ENCODE assay signal across 20 mouse cellular contexts in the genomic region with DNA sequence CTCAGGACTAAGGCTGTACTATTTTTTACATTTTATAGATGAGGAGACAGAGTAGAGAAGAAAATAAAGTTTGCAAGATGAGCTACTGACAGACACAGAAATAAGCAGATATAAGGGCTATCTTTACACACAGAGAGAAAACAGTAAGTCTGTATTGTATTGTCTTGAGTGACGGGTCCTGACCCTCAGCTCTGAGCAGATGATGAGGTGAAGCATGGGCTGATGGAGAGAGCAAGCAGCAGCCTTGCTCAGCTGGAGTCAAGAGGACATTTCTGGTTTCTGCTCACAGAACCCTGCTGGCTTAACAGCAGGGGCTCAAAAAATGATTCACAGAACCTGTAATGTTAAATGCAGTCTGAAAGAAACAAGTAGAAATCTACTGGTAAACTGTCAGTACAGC.
DNase-seq lines count a peak whose midpoint lies in the region; ATAC-seq and TF ChIP-seq lines count a peak whose summit lies in the region.
"Had no signal": no experiment of that assay in that cellular context is flagged by ENCODE, and none has a peak within 500 bp of the region (broad histone marks: within the 10 kb centered on the region; RNA-seq: fewer than 3 reads in every experiment).

No protein-coding gene starts in this region.

- no peak overlapping the region for H3K9ac ChIP-seq in forebrain, embryonic 12.5 days
- no peak overlapping the region for H3K9ac ChIP-seq in forebrain, embryonic 16.5 days (replicated peaks; ENCODE audit: low read depth, low read length)
- H3K9ac ChIP-seq: kidney, embryonic 15.5 days; limb, embryonic 15.5 days; liver, embryonic 14.5 days; lung, embryonic 14.5 days; neural tube, embryonic 12.5 days had no signal

- no peaks in the 10 kb centered on the region for H3K9me3 ChIP-seq in forebrain, embryonic 12.5 days
- H3K9me3 ChIP-seq in forebrain, embryonic 16.5 days (ENCODE audit: control insufficient read depth, low read length), result no peaks in the 10 kb centered on the region
- H3K9me3 ChIP-seq in embryonic facial prominence, embryonic 10.5 days, result no peaks in the 10 kb centered on the region
- H3K9me3 ChIP-seq: forebrain, embryonic 10.5 days; kidney, embryonic 15.5 days; limb, embryonic 15.5 days; neural tube, embryonic 12.5 days had no signal

- H3K27ac ChIP-seq in forebrain, embryonic 12.5 days, result no peak overlapping the region
- no peak overlapping the region for H3K27ac ChIP-seq in forebrain, embryonic 16.5 days (ENCODE audit: low read length)
- no peak overlapping the region for H3K27ac ChIP-seq in embryonic facial prominence, embryonic 10.5 days (replicated peaks)
- H3K27ac ChIP-seq: forebrain, embryonic 10.5 days; gastrocnemius, adult 2 months; kidney, embryonic 15.5 days; limb, embryonic 15.5 days; liver, embryonic 14.5 days; neural tube, embryonic 12.5 days had no signal

- H3K4me2 ChIP-seq in forebrain, embryonic 12.5 days, result no peak overlapping the region
- no peak overlapping the region for H3K4me2 ChIP-seq in forebrain, embryonic 16.5 days (ENCODE audit: low read length)
- H3K4me2 ChIP-seq: kidney, embryonic 15.5 days; limb, embryonic 15.5 days; lung, embryonic 14.5 days; neural tube, embryonic 12.5 days had no signal

- no peaks in the 10 kb centered on the region for H3K36me3 ChIP-seq in forebrain, embryonic 12.5 days (replicated peaks)
- H3K36me3 ChIP-seq in forebrain, embryonic 16.5 days (ENCODE audit: control insufficient read depth, insufficient read depth), result no peaks in the 10 kb centered on the region
- no peaks in the 10 kb centered on the region for H3K36me3 ChIP-seq in embryonic facial prominence, embryonic 10.5 days (replicated peaks)
- H3K36me3 ChIP-seq: forebrain, embryonic 10.5 days; kidney, embryonic 15.5 days; limb, embryonic 15.5 days; neural tube, embryonic 12.5 days had no signal

- no peak overlapping the region for H3K4me3 ChIP-seq in forebrain, embryonic 12.5 days (replicated peaks)
- H3K4me3 ChIP-seq in forebrain, embryonic 16.5 days (replicated peaks; ENCODE audit: low read length), result no peak overlapping the region
- no peak overlapping the region for H3K4me3 ChIP-seq in embryonic facial prominence, embryonic 10.5 days
- H3K4me3 ChIP-seq: forebrain, embryonic 10.5 days; gastrocnemius, adult 2 months; kidney, embryonic 15.5 days; limb, embryonic 15.5 days; neural tube, embryonic 12.5 days had no signal

- TF ChIP-seq CTCF in brain, embryonic 14.5 days (IDR thresholded peaks at IDR 0.05; ENCODE audit: borderline replicate concordance, extremely low read depth, insufficient read depth, insufficient read length), result no peak

- H3K4me1 ChIP-seq in forebrain, embryonic 12.5 days, result no peaks in the 10 kb centered on the region
- H3K4me1 ChIP-seq in forebrain, embryonic 16.5 days (replicated peaks; ENCODE audit: control insufficient read depth, insufficient read depth, low read length), result no peaks in the 10 kb centered on the region
- H3K4me1 ChIP-seq in embryonic facial prominence, embryonic 10.5 days, result no peaks in the 10 kb centered on the region
- H3K4me1 ChIP-seq: forebrain, embryonic 10.5 days; kidney, embryonic 15.5 days; limb, embryonic 15.5 days; neural tube, embryonic 12.5 days had no signal

- WGBS in forebrain, embryonic 12.5 days, result 68% methylated on average over 1 of the region's 1 CpGs
- WGBS in forebrain, embryonic 16.5 days, result 64% methylated on average over 1 of the region's 1 CpGs
- WGBS in embryonic facial prominence, embryonic 10.5 days, result 75% methylated on average over 1 of the region's 1 CpGs

- peak; percentile 34 for DNase-seq in brain, embryonic 14.5 days (ENCODE audit: low read depth)
- DNase-seq in embryonic facial prominence, embryonic 10.5 days (ENCODE audit: low spot score), result peak; percentile 7
- peak; percentile 40 for DNase-seq in mesoderm, embryonic 11.5 days (ENCODE audit: low read depth, low spot score)
- DNase-seq in frontal cortex, postnatal 25 days (ENCODE audit: low spot score in 2 of 2), result no peak
- no peak for DNase-seq in urinary bladder, adult 2 months (ENCODE audit: low spot score)
- DNase-seq: adrenal gland, postnatal 36 days; cerebellum, adult 11 months; cerebellum, adult 9-11 months; gastrocnemius, adult 2 months; kidney, adult 11 months; left cerebral cortex, postnatal 4 days; lung, embryonic 14.5 days had no signal

- peak; percentile 78 for ATAC-seq in forebrain, embryonic 12.5 days (ENCODE audit: low FRiP score)
- ATAC-seq in forebrain, embryonic 16.5 days, result no peak
- ATAC-seq: CD4-positive, CD25-positive, alpha-beta regulatory T cell, adult 4 months had no signal

- no peak for TF ChIP-seq POLR2A in brain, embryonic 14.5 days (IDR thresholded peaks at IDR 0.05; ENCODE audit: borderline replicate concordance, extremely low read depth, insufficient read depth, insufficient read length, poor library complexity, severe bottlenecking)

- H3K27me3 ChIP-seq in forebrain, embryonic 12.5 days, result no peaks in the 10 kb centered on the region
- no peaks in the 10 kb centered on the region for H3K27me3 ChIP-seq in forebrain, embryonic 16.5 days (replicated peaks; ENCODE audit: control insufficient read depth, insufficient read depth, low read length)
- no peaks in the 10 kb centered on the region for H3K27me3 ChIP-seq in embryonic facial prominence, embryonic 10.5 days (replicated peaks; ENCODE audit: low read depth, poor library complexity, severe bottlenecking)
- H3K27me3 ChIP-seq: kidney, embryonic 15.5 days; limb, embryonic 15.5 days; neural tube, embryonic 12.5 days had no signal

Comparison
In these comparisons a context has a peak if more than half of its experiments do, and no peak if none do; other contexts are left out.
1. DNase-seq: peak in brain, embryonic 14.5 days (single experiment), embryonic facial prominence, embryonic 10.5 days (single experiment) and mesoderm, embryonic 11.5 days (single experiment); none in frontal cortex, postnatal 25 days (0 of 2) and urinary bladder, adult 2 months (single experiment).